Mouse (Mus musculus) hindbrain, embryonic 14.5 days (tissue): Measurements from ENCODE around the gene Eme2. TPM values are rescaled to one million over a fixed set of nuclear protein-coding genes. Genes with fewer than 3 reads are reported as not detected.

Source experiments
- ATAC-seq: fragments of 200-750 bp; cut with Nextera tagmentation; 2 replicates; pipeline ENCODE4 v1.8.0; 2017; ENCODE audit warnings: moderate number of reproducible peaks, mild to moderate bottlenecking, moderate TSS enrichment, moderate library complexity; ENCODE audit not compliant: low FRiP score
- DNase-seq: peaks from one replicate; pipeline ENCODE4 v3.0.0-alpha.2; 2015; ENCODE audit warnings: low spot score
- H3K27ac ChIP-seq: fragments of 300-500 bp; sonication (generic); 2 replicates; pipeline ENCODE4 v1.5.1; 2014; ENCODE audit warnings: mild to moderate bottlenecking, moderate library complexity
- H3K27me3 ChIP-seq: fragments of 300-500 bp; sonication (generic); 2 replicates; pipeline ENCODE4 v1.6.1; 2014; ENCODE audit warnings: mild to moderate bottlenecking, low read length, mixed read lengths; ENCODE audit not compliant: control insufficient read depth, insufficient read depth
- H3K36me3 ChIP-seq: fragments of 300-500 bp; sonication (generic); replicated peaks from 2 replicates; pipeline ENCODE4 v1.6.1; 2014; ENCODE audit not compliant: control insufficient read depth, insufficient read depth
- H3K4me1 ChIP-seq: fragments of 300-500 bp; sonication (generic); replicated peaks from 2 replicates; pipeline ENCODE4 v1.6.1; 2014; ENCODE audit warnings: antibody characterized with exemption, low read length, mixed read lengths; ENCODE audit not compliant: control insufficient read depth, insufficient read depth
- H3K4me2 ChIP-seq: fragments of 300-500 bp; sonication (generic); replicated peaks from 2 replicates; pipeline ENCODE4 v1.6.1; 2014; ENCODE audit warnings: mild to moderate bottlenecking, moderate library complexity
- H3K4me3 ChIP-seq: fragments of 300-500 bp; sonication (generic); replicated peaks from 2 replicates; pipeline ENCODE4 v1.5.1; 2014; ENCODE audit warnings: mild to moderate bottlenecking, low read length
- H3K9ac ChIP-seq: fragments of 300-500 bp; sonication (generic); 2 replicates; pipeline ENCODE4 v1.6.1; 2014
- H3K9me3 ChIP-seq: fragments of 300-500 bp; sonication (generic); 2 replicates; pipeline ENCODE4 v1.6.1; 2016; ENCODE audit warnings: low read length; ENCODE audit not compliant: control insufficient read depth
- whole genome bisulfite sequencing: fragments of 180-500 bp; shearing (Covaris S2); extraction: QIAGEN DNeasy Blood & Tissue Kit; methylation state at CpG from one replicate; pipeline ENCODE4 v1.1.7; 2014; 5-methylcytosine and 5-hydroxymethylcytosine counted together
- polyA plus RNA-seq: library from polyadenylated mRNA; unstranded; fragments of >200 nt; fragmentation: Nextera tagmentation; extraction: Ambion mirVana; gene quantifications from 2 replicates; pipeline ENCODE4 v1.2.1, GENCODE M21; 2014

Gene Eme2
- polyA plus RNA-seq, 1 experiment from 2014 or later: 23.7 TPM

DNA sequence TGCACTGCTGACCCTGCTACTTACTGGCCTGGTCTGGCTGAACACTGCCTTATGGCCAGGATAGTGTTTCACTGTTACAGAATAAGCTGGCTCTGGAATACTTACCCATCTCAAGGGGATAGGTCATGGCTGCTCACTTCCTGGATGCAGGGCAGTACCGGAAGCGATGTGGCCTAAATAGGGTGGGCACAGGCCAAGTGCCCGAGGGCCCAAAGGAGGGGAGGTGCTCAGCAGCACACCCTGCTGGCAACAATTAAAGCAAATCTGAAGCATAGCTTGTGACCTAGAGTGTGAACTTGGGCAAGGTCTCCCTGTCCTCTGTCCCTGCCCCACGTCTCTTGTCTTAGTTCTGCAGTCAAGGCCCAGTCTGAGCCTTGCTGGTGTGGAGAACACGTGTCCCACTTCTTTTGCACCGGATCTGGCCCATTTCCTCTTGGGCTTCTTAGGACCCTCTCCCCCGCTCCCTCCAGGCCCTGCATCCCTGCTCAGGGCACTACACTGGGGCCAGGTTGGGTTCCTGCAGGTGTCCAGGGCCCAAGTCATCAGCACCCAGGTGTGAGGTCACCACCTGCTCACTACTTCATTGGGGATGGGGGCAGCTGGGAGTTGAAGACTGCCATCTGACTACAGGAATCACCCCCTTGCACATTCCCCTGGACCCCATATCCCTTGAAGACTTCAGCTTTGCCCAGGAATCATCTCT lies 13.0 kb downstream of the Eme2 start:
- DNase-seq: no peak
- H3K4me2 ChIP-seq: no peak overlapping the region
- H3K4me3 ChIP-seq: no peak overlapping the region
- ATAC-seq: no peak
- no peak overlapping the region for H3K9ac ChIP-seq
- WGBS: 54% methylated on average over 7 of the region's 7 CpGs
- no peak overlapping the region for H3K27ac ChIP-seq
- H3K27me3 ChIP-seq: no peaks in the 10 kb centered on the region
- H3K36me3 ChIP-seq: peaks cover 21% of the 10 kb centered on the region
- peaks cover 7% of the 10 kb centered on the region for H3K4me1 ChIP-seq
- no peaks in the 10 kb centered on the region for H3K9me3 ChIP-seq

DNA sequence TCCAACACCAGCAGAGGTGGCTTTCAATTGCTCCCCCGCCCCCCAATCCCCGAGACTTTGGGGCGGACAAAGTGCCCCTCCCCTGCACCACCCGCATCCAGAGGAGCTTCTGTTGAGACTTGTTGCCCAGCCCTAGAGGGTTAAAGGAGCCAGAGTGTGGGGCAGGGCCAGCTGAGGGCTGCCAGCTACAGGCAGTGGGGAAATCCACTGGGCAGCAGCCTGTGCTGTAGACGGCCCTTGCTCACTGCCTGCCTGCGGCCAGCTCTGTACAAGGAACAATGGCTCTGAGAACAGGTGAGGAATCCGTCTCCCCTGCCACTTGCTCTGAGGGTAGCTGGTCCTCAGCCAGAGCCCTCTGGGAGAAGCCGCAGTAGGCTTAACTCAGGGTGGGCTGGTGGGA lies 16.4 kb downstream of the Eme2 start:
- 80% methylated on average over 8 of the region's 8 CpGs for WGBS
- Histone ChIP-seq H3K9ac (no peak overlapping the region), H3K9me3 (no peaks in the 10 kb centered on the region), H3K4me3 (no peak overlapping the region), H3K27me3 (no peaks in the 10 kb centered on the region), H3K36me3 (peaks cover 10% of the 10 kb centered on the region), H3K4me1 (no peaks in the 10 kb centered on the region), H3K4me2 (no peak overlapping the region), H3K27ac (no peak overlapping the region)
- no peak for ATAC-seq
- DNase-seq: no peak

- DNase-seq (no peak), ATAC-seq (no peak)
- H3K27me3 ChIP-seq: no peaks in the 10 kb centered on the region
- no peak overlapping the region for H3K4me3 ChIP-seq
- peaks cover 6% of the 10 kb centered on the region for H3K36me3 ChIP-seq
- no peaks in the 10 kb centered on the region for H3K4me1 ChIP-seq
- no peaks in the 10 kb centered on the region for H3K9me3 ChIP-seq
- WGBS: 44% methylated on average over 5 of the region's 5 CpGs
- H3K9ac ChIP-seq: no peak overlapping the region
- no peak overlapping the region for H3K27ac ChIP-seq
- H3K4me2 ChIP-seq: no peak overlapping the region
Observed at GRCm38 (mm10) chr17:24878117-24878397, 16.8 kb downstream of the Eme2 start.

GRCm38 (mm10) chr17:24877336-24878116 lies 17.4 kb downstream of the Eme2 start:
- no peak overlapping the region for H3K4me2 ChIP-seq
- no peaks in the 10 kb centered on the region for H3K9me3 ChIP-seq
- DNase-seq (no peak), ATAC-seq (no peak)
- no peak overlapping the region for H3K9ac ChIP-seq
- H3K27me3 ChIP-seq: no peaks in the 10 kb centered on the region
- H3K27ac ChIP-seq: no peak overlapping the region
- H3K4me3 ChIP-seq: no peak overlapping the region
- H3K36me3 ChIP-seq: peaks cover under 1% of the 10 kb centered on the region
- WGBS: 67% methylated on average over 10 of the region's 10 CpGs
- no peaks in the 10 kb centered on the region for H3K4me1 ChIP-seq

GRCm38 (mm10) chr17:24874989-24875388 lies 19.9 kb downstream of the Eme2 start:
- no peak overlapping the region for H3K4me3 ChIP-seq
- WGBS: 88% methylated on average over 8 of the region's 8 CpGs
- no peaks in the 10 kb centered on the region for H3K36me3 ChIP-seq
- H3K4me1 ChIP-seq: no peaks in the 10 kb centered on the region
- no peak overlapping the region for H3K4me2 ChIP-seq
- no peaks in the 10 kb centered on the region for H3K27me3 ChIP-seq
- no peak overlapping the region for H3K9ac ChIP-seq
- H3K27ac ChIP-seq: no peak overlapping the region
- no peak for DNase-seq
- ATAC-seq: no peak
- H3K9me3 ChIP-seq: no peaks in the 10 kb centered on the region

- Histone ChIP-seq H3K36me3 (no peaks in the 10 kb centered on the region), H3K4me2 (no peak overlapping the region), H3K27ac (no peak overlapping the region), H3K4me3 (no peak overlapping the region), H3K4me1 (no peaks in the 10 kb centered on the region), H3K27me3 (no peaks in the 10 kb centered on the region), H3K9me3 (no peaks in the 10 kb centered on the region), H3K9ac (no peak overlapping the region)
- ATAC-seq: no peak
- no peak for DNase-seq
- WGBS: 55% methylated on average over 1 of the region's 1 CpGs
Observed at GRCm38 (mm10) chr17:24874405-24874745, 20.5 kb downstream of the Eme2 start.

GRCm38 (mm10) chr17:24873695-24874404 lies 21.0 kb downstream of the Eme2 start:
- Histone ChIP-seq H3K9me3 (no peaks in the 10 kb centered on the region), H3K4me2 (no peak overlapping the region), H3K9ac (no peak overlapping the region), H3K36me3 (no peaks in the 10 kb centered on the region), H3K27me3 (no peaks in the 10 kb centered on the region), H3K27ac (no peak overlapping the region), H3K4me1 (no peaks in the 10 kb centered on the region), H3K4me3 (no peak overlapping the region)
- DNase-seq (no peak), ATAC-seq (no peak)
- 50% methylated on average over 4 of the region's 4 CpGs for WGBS

- Histone ChIP-seq H3K4me3 (no peak overlapping the region), H3K9ac (no peak overlapping the region), H3K4me2 (no peak overlapping the region), H3K36me3 (peaks cover 22% of the 10 kb centered on the region), H3K27ac (no peak overlapping the region), H3K4me1 (no peaks in the 10 kb centered on the region), H3K27me3 (no peaks in the 10 kb centered on the region), H3K9me3 (no peaks in the 10 kb centered on the region)
- ATAC-seq: no peak
- no peak for DNase-seq
- WGBS: 91% methylated on average over 10 of the region's 10 CpGs
Observed at GRCm38 (mm10) chr17:24867914-24868313, 27.0 kb downstream of the Eme2 start.

- H3K4me2 ChIP-seq: no peak within 1 kb of the TSS
- no peak within 1 kb of the TSS for H3K9ac ChIP-seq
- ATAC-seq: no peak
- no peaks in the 10 kb centered on the region for H3K27me3 ChIP-seq
- H3K9me3 ChIP-seq: no peaks in the 10 kb centered on the region
- no peaks in the 10 kb centered on the region for H3K4me1 ChIP-seq
- peaks cover 43% of the 10 kb centered on the region for H3K36me3 ChIP-seq
- no peak for DNase-seq
- H3K27ac ChIP-seq: no peak within 1 kb of the TSS
- WGBS: 90% methylated on average over 8 of the region's 8 CpGs
- H3K4me3 ChIP-seq: no peak within 1 kb of the TSS
Observed at GRCm38 (mm10) chr17:24865776-24866175, 29.1 kb downstream of the Eme2 start, which contains the start of gene Igfals. TSS of gene Igfals (plus strand) at chr17:24865997.
